Mouse (Mus musculus) lung, adult 2 months (tissue): Measurements from ENCODE around the gene Hist1h2bj. TPM values are rescaled to one million over a fixed set of nuclear protein-coding genes. Genes with fewer than 3 reads are reported as not detected.
"Not testable (repeated sequence)": the region's sequence is repeated elsewhere in the genome, so short reads cannot be mapped to it uniquely, and the experiment has no call there.

Experiments used
- DNase-seq: peaks from one replicate; pipeline ENCODE4 v3.0.0; 2022
- H3K4me1 ChIP-seq: fragments of 200-500 bp; 2 replicates; pipeline ENCODE4 v1.6.1; 2011; ENCODE audit warnings: low read length; ENCODE audit not compliant: control insufficient read depth, insufficient read depth
- H3K4me3 ChIP-seq: fragments of 200-500 bp; replicated peaks from 2 replicates; pipeline ENCODE3; 2011; ENCODE audit warnings: low read depth, mild to moderate bottlenecking, control low read depth, low read length; ENCODE audit errors: extremely low read depth
- CTCF ChIP-seq: fragments of 200-500 bp; IDR thresholded peaks from 2 replicates; pipeline ENCODE4 v1.5.1; 2011; ENCODE audit warnings: mild to moderate bottlenecking, low read length, control low read depth; ENCODE audit not compliant: insufficient read depth
- POLR2A ChIP-seq: fragments of 200-500 bp; IDR thresholded peaks from 2 replicates; pipeline ENCODE4 v1.6.1; 2011; ENCODE audit warnings: low read depth, mild to moderate bottlenecking, control low read depth, low read length, borderline replicate concordance; ENCODE audit errors: extremely low read depth
- WGBS: fragments of 180-500 bp; shearing (Covaris S2); methylation state at CpG from one replicate; pipeline ENCODE4 v1.1.7; 2018; 5-methylcytosine and 5-hydroxymethylcytosine counted together
- polyA plus RNA-seq: library from polyadenylated mRNA; depleted of rRNA; stranded (reverse); fragments of >200 nt; gene quantifications from 2 replicates; pipeline ENCODE4 v1.2.3, GENCODE M21; 2012

Hist1h2bj gene
- polyA plus RNA-seq, 1 experiment, result 3.5 TPM

DNA sequence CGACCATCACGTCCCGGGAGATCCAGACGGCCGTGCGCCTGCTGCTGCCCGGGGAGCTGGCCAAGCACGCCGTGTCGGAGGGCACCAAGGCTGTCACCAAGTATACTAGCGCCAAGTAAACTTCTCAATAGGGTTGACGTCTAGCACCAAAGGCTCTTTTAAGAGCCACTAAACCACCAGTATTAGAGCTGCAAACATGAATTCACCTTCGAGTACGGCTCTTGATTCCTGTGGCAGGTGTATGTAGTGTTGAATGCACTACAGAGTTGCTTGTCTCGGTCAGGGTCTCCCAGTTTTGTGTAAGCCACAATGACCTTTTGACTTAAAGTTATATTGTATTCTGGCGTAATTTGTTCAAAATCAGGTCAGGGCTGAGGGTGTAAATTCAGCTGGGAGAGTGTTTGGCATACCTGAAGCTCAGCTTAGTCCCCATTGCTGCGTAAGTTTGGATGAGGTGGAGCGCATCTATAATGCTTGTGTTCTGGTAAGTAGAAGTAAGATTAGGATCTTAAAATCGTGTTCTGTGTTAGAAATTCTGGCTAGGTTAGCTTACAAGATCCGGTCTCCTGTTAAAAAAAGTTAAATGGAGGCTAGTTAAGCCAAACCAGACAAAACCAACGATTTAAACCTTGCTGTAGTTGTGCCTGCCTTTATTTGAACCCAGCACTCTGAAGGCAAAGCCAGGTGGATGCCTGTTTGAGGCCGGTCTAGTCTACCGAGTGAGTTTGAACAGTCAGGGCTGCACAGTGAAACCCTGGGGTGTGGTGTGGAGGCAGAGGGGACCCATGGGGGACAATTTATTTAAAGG lies 6.7 kb upstream of the Hist1h2bj start:
- no peak for TF ChIP-seq CTCF
- TF ChIP-seq POLR2A, result no peak
- no peak for DNase-seq
- Histone ChIP-seq H3K4me3 (no peak overlapping the region), H3K4me1 (peaks cover 3% of the 10 kb centered on the region; the same call in 1 of the 2 replicates)
- 3% methylated on average over 23 of the region's 23 CpGs for WGBS

DNA sequence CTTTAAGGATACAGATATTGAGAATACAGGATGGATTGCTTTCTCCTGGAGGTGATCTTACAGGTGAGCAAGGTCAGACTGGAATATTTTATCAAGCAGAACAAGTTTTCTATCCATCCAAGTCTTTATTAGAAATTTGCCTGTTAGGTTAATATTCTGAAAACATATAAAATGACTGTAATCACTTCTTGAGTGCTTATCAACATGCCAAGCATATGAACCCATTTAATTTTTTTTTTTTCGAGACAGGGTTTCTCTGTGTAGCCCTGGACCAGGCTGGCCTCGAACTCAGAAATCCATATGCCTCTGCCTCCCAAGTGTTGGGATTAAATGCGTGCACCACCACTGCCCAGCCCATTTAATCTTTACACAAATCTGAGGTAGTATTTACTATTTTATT lies 6.0 kb upstream of the Hist1h2bj start:
- WGBS, result 58% methylated on average over 3 of the region's 3 CpGs
- no peak for DNase-seq
- Histone ChIP-seq H3K4me1 (peaks cover 3% of the 10 kb centered on the region; the same call in 1 of the 2 replicates), H3K4me3 (no peak overlapping the region)
- TF ChIP-seq CTCF (no peak), POLR2A (no peak)

DNA sequence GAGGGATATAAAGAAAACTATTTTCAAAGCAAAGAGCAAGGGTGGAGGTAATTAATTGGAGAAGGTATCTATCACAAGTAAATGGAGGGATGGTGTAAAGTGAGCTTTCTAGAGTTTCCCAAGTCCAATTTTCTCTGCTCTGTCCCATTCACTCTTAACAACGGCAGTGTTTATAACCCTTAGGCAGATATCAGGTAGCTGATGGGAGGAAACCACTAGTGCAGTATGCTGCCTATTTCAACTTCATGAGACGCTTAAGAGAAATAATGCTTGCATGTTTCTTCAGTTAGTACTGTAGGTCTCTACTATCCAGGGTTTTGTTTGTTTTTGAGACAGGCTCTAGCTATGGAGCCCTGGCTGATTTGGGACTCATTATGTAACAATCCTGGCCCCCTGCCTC lies 5.6 kb upstream of the Hist1h2bj start:
- H3K4me1 ChIP-seq, result peaks cover 5% of the 10 kb centered on the region; the same call in 1 of the 2 replicates
- WGBS, result 70% methylated on average over 2 of the region's 2 CpGs

DNA sequence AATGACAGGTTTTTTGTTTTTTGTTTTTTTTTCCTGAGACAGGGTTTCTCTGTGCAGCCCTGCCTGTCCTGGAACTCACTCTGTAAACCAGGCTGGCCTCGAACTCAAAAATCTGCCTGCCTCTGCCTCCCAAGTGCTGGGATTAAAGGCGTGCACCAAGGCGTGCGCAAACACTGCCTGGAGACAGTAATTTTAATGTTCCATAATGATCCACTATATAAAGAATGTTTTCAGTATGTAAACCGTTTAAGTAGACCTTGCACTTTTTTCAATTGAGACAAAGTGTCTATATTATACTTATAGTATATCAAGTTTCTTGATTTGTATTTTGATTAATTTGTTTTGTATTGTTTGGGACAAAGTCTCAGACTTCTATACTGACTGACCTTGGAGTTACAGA lies 3.6 kb upstream of the Hist1h2bj start:
- no peak for TF ChIP-seq CTCF
- no peak for TF ChIP-seq POLR2A
- 78% methylated on average over 5 of the region's 5 CpGs for WGBS
- Histone ChIP-seq H3K4me3 (no peak overlapping the region), H3K4me1 (peaks cover 7% of the 10 kb centered on the region)
- DNase-seq, result no peak

More for the DNA sequence above, 5.6 kb upstream of the Hist1h2bj start:
- no peak for TF ChIP-seq CTCF
- no peak for TF ChIP-seq POLR2A
- H3K4me3 ChIP-seq, result no peak overlapping the region
- DNase-seq, result no peak

DNA sequence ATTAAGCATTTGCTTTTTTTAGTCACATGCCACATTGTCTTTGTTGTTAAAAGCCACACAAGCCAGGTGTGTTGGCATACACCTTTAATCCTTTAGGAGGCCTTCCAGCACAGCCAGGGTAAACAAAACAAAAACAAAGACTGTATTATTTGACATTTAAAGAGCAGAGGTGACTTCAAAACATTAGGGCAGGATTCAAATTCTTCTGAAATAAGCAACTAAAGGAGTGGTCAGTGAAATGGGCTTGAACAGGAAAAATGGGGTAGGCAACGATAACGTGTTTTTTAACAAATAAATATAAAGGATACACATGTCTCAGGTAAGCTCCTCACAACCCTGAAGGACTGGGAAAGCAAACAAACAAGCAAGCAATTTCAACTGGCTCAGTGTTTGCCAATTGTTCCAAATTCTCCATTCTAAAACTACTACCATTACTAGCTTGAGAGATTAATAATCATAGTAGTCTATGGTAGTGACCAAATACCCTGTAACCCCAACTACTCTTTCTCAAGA lies 3.0 kb upstream of the Hist1h2bj start:
- Histone ChIP-seq H3K4me1 (peaks cover 7% of the 10 kb centered on the region), H3K4me3 (no peak overlapping the region)
- TF ChIP-seq CTCF (no peak), POLR2A (no peak)
- WGBS, result 8% methylated on average over 2 of the region's 2 CpGs
- DNase-seq, result no peak

DNA sequence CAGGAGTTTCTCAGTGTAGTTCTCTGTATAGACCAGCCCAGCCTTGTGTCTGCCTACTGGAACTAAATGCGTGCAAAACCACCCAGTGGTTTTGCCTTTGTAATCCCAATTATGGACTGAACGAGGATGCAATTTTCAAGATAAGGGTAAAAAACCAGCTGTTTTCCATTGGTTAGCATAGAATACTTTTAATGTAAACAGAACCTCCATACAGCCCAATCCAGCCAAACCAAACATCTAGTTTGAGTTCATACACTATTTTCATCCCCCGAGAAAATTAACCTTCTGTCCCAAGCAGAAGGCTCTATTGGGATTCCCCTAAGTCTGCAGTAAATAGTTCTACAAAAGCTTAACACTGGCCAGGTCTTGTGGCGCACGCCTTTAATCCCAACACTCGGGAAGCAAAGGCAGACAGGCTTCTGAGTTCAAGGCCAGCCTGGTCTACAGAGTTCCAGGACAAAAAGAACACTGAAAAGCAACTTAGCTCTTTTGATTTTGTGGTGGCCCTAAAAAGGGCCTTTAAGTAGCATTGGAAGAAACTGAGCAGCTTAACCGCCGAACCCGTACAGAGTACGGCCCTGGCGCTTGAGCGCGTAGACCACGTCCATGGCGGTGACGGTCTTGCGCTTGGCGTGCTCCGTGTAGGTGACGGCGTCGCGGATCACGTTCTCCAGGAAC lies 2.4 kb upstream of the Hist1h2bj start:
- DNase-seq, result no peak
- no peak for TF ChIP-seq POLR2A
- TF ChIP-seq CTCF, result no peak
- peaks cover 7% of the 10 kb centered on the region; the same call in 1 of the 2 replicates for H3K4me1 ChIP-seq
- WGBS, result 2% methylated on average over 24 of the region's 24 CpGs
- peak overlapping the region; percentile 55 for H3K4me3 ChIP-seq

DNA sequence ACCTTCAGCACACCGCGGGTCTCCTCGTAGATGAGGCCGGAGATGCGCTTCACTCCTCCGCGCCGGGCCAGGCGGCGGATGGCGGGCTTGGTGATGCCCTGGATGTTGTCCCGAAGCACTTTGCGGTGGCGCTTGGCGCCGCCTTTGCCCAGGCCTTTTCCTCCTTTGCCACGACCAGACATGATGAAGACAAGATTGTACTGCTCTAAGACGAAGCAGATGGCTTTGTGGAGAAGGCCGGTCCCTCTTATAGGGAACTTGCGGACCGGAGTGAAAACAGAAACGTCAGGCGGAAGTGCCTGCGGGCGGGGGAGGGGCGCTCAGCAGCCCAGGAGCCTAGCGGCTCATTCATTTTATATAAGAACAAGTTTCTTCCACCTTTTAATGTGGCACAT lies 1.9 kb upstream of the Hist1h2bj start, which contains the start of gene Hist1h4i:
Gene Hist1h4i (minus strand): TSS at position 221 of the 395 bp plus-strand sequence.
- TF ChIP-seq POLR2A, result peak; percentile 81; the same call in 1 of the 2 replicates
- H3K4me3 ChIP-seq, result peak within 1 kb of the TSS; percentile 55
- peak; percentile 91 for DNase-seq
- under 1% methylated on average over 24 of the region's 27 CpGs for WGBS
- not testable (repeated sequence) for H3K4me1 ChIP-seq

DNA sequence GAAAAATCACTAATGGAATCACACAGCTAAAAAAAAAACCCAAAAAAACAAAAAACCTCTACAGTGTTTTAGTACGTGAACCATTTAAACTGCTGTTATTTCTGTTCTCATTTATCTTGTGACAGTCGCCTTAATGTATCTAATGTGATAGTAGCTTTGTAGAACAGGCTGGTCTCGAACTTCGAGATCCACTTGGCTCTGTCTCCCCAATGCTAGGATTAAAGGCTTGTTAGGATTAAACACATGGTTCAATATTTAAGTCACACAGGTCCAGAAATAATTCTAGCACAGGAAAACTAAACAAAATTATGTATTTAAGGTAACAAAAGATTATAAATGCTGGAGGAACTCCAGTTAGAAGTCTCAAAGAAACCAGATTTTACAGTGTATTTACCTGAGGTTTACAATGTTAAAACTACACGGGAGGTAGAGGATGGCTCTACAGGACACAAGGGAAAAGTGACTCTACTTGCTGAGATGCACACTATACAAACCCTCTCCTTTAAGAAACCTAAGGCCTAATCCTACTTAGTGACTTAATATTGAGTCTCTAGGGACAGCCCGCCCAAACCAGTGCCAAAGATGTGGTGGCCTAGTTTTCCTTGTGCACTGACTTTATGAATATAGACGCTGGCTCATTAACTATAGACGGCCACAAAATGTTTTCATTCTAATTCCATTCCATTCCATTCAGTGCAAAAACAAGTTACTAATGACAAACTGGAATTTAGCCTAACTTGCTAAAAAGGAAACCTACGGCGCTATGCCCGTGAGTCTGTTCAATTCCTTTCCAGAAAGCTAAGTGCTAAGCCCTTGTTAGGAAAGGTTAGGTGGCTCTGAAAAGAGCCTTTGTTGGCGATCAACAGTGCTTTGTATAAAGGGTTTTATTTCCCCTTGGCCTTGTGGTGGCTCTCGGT lies 1.1 kb upstream of the Hist1h2bj start:
- TF ChIP-seq CTCF, result no peak
- no peak for TF ChIP-seq POLR2A
- 6% methylated on average over 13 of the region's 13 CpGs for WGBS
- Histone ChIP-seq H3K4me3 (peak overlapping the region; percentile 32), H3K4me1 (peaks cover 7% of the 10 kb centered on the region; the same call in 1 of the 2 replicates)
- no peak for DNase-seq
